Mouse (Mus musculus) retina, postnatal 7 days (tissue): ENCODE results near the gene Cfap58.
A peak's percentile ranks its signal among the peaks of the same experiment; 100 is the strongest.

ENCODE experiments used
- DNase-seq: peaks from one replicate; pipeline ENCODE4 v3.0.0-alpha.2; 2012; ENCODE audit warnings: low read depth, low spot score

Cfap58 gene

GRCm38 (mm10) chr19:47978109-47978701, 40.7 kb downstream of the Cfap58 start:
- no peak for DNase-seq

- no peak for DNase-seq
Measured at GRCm38 (mm10) chr19:47979446-47979845, 42.0 kb downstream of the Cfap58 start.

GRCm38 (mm10) chr19:47980241-47980640, 42.8 kb downstream of the Cfap58 start:
- DNase-seq: no peak

- DNase-seq: no peak
Measured at GRCm38 (mm10) chr19:47985606-47986213, 48.2 kb downstream of the Cfap58 start.

- no peak for DNase-seq
Measured at GRCm38 (mm10) chr19:47987986-47988385, 50.5 kb downstream of the Cfap58 start.

GRCm38 (mm10) chr19:47988456-47988855, 51.0 kb downstream of the Cfap58 start:
- DNase-seq: peak; percentile 41

GRCm38 (mm10) chr19:47988880-47989574, 51.6 kb downstream of the Cfap58 start:
- no peak for DNase-seq

GRCm38 (mm10) chr19:47989575-47989891, 52.1 kb downstream of the Cfap58 start:
- no peak for DNase-seq

GRCm38 (mm10) chr19:48001240-48001639, 63.8 kb downstream of the Cfap58 start:
- DNase-seq: no peak

GRCm38 (mm10) chr19:48001774-48002173, 64.3 kb downstream of the Cfap58 start:
- no peak for DNase-seq

- no peak for DNase-seq
Measured at GRCm38 (mm10) chr19:48008771-48009413, 71.4 kb downstream of the Cfap58 start.

GRCm38 (mm10) chr19:48009586-48010331, 72.3 kb downstream of the Cfap58 start:
- no peak for DNase-seq

- DNase-seq: no peak
Measured at GRCm38 (mm10) chr19:48020103-48020502, 82.6 kb downstream of the Cfap58 start.

GRCm38 (mm10) chr19:48021435-48021834, 84.0 kb downstream of the Cfap58 start:
- DNase-seq: no peak

GRCm38 (mm10) chr19:48022763-48023162, 85.3 kb downstream of the Cfap58 start:
- no peak for DNase-seq

GRCm38 (mm10) chr19:48023726-48024125, 86.3 kb downstream of the Cfap58 start:
- DNase-seq: no peak

GRCm38 (mm10) chr19:48025366-48025765, 87.9 kb downstream of the Cfap58 start:
- DNase-seq: no peak

- no peak for DNase-seq
Measured at GRCm38 (mm10) chr19:48026882-48027281, 89.4 kb downstream of the Cfap58 start.

GRCm38 (mm10) chr19:48039554-48039953, 102.1 kb downstream of the Cfap58 start:
- no peak for DNase-seq

- no peak for DNase-seq
Measured at GRCm38 (mm10) chr19:48047315-48047714, 109.8 kb downstream of the Cfap58 start.

- DNase-seq: no peak
Measured at GRCm38 (mm10) chr19:48049361-48049760, 111.9 kb downstream of the Cfap58 start.

GRCm38 (mm10) chr19:48063289-48063688, 125.8 kb downstream of the Cfap58 start:
- DNase-seq: no peak
